Mouse (Mus musculus): ENCODE results near the gene Col1a2.

The Col1a2 gene

DNA sequence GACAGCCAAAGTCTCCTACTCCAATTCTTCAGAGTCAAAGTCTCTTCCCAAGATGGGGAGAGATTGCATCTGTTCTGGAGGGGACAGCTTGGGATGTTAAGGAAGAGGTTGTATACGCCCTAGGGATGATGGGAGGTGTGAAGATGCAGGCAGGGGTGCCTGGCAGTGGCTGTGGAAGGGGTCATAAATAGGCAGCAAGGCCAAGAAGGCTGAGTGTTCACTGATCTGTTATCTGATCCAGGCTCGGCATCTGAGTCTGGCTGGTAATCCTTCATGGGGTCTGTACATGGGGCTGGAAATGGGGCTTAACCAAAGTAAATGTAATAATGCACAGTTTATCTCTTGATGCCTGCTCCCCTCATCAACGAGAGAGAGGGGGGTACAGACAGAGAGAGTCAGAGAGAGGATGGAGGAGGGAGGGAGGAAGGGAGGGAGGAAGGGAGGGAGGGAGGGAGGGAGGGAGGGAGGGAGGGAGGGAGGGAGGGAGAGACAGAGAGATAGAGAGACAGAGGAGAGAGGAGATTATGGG, at the start of gene Col1a2:
TSS of gene Col1a2 (plus strand) at position 212 of the 529 bp plus-strand sequence.
- in situ Hi-C loops (cut with MboI, MseI) = no loop called here

DNA sequence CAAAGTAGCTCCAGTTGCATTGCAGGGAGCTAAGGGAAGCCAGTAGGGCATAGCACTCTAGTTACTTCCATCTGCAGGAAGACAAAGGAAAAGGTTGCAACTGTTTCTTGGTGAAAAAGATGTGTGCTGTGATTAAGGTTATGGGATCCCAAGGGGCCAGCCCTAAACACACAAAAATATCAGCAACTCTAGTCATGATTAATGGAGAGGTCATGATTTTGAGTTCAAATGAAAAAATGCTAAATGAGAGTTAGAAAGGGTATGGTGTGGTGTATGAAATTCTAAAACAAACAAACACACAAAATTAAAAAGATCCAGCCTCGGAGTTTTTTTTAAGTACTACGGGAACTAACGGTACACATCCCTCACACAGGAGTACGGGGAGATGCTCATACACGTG, 49.1 kb upstream of the Col1a2 start:
- in situ Hi-C loops (cut with MboI, MseI) = no loop called here

DNA sequence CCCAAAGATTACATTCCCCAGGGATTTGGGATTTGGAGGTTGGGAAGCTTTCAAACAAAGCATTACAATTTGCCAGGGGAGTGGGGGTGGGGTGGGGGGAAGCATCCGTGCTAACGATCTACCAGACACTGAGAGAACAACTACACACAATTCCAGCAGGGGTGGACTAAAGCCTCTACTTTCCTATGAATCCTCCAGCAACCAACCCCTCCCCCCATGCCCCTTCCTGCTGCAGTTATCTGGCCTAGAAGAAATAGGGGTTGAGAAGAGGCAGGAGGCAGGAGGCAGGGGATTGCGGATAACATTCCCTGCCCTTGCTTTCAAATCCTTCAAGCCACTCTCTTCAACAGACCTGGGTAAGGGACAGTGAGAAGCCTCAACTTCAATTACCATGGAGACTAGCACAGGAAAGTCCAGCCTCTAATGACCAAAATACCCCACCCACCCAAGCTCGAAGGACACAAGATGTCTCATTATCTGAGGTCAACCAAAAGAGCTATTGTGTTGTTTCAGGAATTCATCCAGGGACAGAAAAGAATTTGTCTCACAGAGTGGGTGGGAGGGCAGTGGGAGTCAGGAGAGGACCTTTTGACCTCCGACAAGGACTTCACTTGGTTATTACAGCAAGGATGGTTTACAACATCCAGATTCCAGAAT, 48.5 kb upstream of the Col1a2 start:
- in situ Hi-C loops (cut with MboI, MseI) = no loop called here

DNA sequence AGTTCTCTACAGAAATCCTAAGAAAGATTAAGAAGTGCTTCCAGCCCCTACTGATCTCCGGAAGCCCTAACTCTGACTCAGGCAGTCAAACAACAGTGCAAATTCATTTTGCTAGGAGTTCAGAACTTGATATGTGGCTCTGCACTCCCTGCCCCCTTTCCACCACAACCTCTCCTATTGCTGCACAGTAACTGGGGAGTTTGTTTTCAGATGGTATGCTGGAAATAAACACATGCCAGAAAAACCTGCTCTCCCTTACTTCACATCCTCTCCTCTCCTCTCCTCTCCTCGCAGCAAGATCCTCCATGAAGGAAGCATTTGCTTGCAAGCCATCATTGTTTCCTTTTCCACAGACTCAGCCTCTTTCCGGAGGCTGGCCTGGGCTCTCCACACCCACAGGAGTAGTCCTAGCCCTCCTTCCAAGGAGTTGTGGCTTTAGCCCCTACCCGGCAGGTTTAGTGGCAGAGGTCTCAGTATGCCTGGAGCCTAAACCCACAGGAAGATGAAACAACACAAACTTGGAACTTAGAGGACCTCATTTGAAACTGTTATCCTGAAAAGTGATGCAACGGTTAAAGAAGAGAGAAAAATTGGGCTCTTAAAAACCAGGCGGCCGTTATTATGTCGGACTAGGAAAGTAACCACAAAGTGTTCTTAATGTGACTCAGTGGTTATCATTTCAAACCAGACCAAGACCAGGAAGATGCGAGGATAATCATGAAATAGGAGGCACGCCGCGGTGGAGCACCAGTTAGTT, 47.7 kb upstream of the Col1a2 start:
- in situ Hi-C loops (cut with MboI, MseI) = no loop called here

DNA sequence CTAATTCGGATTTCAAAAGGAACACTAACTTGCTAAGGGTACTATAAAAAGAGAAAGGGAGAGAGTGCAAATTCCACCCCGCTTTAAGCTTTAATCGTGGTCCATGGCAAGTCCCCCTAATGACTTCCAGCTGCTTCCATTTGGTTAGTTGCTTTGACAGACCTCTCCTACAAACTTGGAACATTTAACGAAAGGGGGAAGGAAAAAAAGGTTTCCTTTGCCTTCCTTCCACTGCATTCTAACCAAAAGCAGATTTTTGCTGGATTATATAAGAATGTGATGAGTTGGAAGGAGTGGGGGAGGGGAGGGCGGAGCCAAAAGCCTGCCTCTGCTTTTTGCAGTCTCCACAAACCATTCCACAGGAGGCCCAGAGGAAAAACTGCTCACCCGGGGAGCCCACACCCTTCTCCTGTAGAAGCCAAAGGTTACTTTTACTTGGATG, 47.0 kb upstream of the Col1a2 start:
- in situ Hi-C loops (cut with MboI, MseI) = no loop called here

DNA sequence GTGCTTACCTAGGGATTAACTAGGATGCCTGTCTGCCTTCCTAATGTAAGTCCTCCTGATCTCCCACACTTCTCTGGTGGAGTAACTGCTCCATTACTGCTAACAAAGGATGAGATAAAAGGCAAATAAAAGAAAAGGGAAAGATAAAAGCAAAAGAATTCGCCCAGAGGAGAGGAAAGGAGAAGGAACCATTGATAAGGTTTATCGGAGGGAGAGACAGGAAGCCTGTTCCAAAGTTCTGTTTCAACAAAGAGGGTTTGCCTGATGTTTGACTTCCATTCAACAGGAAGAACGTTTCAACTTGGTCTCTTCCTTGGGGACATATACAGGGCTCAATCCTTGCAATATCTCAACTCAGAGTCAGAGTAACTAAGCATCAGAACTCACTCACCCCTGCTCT, 39.3 kb upstream of the Col1a2 start:
- in situ Hi-C loops (cut with MboI, MseI) = no loop called here

DNA sequence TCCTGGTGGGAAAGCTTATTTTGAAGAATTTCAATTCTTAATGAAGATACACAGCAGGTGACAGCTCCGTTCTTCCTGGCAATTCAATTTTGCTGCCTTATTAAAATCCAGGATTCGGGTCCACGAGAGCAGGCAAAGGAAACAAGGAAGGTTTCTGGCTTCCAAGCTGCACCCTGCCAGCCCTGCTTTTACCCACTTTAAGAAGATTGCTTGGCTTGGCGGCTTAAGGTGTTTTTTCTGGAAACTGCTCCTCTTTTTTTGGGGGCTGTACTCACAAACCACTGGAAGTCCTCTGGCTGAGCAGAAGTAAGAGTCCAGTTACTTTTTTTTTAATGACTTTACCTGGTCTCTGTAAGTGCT, 21.1 kb upstream of the Col1a2 start:
- in situ Hi-C loops (cut with MboI, MseI) = no loop called here

DNA sequence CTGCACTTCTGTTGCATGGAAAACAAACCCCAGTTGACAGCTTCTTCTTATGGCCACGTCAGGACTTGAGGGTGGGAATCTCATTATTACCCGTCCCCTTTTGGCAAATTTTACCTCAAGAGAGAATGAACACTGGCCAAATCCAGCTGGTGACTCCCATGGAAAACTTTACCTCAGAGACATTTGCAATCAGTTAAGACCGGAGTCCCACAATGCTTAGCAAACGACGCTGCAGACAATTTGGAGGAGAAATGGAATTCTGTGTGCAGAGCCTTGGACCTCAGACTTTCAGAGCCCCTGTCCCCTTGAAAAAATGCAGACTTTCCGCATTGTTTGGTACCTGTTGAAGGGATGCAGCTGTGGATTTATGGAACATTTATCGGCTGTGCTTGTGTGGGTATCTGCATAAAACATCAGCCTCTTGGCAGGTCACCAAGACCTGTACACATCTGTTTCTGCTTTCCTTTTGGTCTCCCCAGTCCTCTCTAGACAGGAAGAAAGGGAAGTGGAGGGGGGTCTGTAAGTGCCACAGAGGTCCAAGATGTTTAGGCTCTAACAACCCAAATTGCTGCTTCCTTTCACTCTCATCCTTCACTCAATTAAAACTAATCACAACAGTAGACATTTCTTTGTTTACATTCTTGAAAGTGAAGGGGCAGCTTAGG, 20.5 kb upstream of the Col1a2 start:
- in situ Hi-C loops (cut with MboI, MseI) = no loop called here

DNA sequence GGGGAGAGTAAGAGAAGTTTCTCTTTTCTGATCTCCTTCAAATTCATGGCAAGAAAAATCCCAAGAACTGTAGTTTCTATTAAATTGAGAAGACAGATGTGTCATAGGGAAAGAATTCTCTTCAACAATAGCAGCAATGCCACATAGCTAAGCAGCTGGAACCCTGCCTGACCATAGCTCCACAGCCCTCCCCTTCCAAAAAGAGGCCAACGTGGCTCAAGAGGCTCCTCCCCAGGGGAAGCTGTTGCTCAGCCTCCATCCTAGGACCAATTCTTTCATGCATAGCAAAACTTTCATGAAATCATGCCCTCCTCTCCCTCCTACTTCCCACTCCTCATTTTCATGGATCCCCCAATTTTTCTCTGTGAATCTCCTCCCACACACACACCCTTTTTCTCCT, 16.3 kb upstream of the Col1a2 start:
- in situ Hi-C loops (cut with MboI, MseI) = no loop called here

DNA sequence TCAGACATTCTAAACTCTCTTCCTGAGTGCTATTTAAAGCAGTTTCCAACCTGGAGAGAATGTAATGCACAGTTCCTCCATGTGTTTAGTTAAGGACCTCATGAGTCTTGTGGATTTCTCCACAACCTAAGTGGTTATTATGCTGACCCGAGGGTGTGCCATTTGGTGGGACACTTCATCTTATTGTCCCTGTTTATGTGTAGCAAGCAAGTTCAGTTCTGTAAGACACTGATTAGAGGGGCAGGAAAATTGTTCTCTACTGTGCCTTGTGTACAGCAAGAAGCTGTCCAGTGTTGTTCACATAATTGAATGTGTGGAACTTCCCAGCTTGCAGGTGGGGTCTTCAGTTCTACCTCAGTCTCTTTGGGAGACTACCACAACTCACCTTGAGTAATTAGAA, 15.6 kb upstream of the Col1a2 start:
- in situ Hi-C loops (cut with MboI, MseI) = no loop called here

DNA sequence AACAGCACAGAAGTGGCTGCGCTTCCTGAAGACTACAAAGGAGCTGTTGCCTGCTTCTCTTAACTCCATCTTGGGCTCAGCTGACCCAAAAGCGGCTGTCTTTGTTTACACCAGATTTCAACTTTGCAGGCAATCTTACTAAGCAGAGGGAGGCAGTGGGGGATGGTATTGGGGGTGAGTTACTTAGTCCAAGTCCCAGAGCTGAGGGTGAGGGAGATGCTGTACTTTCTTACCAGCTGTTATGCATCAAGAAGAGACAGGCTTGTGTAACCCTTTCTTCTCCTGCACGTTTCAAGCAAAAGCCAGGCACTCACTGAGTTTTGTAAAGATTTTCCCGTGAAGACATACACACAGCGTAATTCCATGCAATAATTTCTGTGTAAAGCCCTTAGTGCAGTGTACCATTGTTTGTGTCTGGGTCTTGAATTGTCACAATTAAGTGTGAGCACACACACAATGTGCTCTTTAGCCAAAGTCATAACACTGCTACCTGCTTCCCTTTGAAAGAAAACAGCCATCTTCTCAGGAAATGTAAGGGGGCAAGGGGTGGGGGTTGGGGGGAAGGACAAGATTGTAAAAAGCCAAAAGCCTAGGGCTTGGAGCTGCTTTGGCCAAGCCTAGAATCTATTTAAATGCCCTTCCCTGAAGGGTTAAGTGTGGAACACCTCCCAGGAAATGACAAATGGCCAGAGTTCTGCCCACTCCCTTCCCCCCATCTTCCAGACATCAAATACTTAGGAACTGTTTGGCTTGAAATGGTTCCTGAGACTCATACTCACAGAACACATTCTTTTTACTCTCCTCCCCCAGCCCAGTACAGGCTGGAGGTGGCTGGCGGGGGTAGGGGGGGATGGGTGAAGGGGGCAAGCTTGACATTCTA, 15.0 kb upstream of the Col1a2 start:
- in situ Hi-C loops (cut with MboI, MseI) = no loop called here

DNA sequence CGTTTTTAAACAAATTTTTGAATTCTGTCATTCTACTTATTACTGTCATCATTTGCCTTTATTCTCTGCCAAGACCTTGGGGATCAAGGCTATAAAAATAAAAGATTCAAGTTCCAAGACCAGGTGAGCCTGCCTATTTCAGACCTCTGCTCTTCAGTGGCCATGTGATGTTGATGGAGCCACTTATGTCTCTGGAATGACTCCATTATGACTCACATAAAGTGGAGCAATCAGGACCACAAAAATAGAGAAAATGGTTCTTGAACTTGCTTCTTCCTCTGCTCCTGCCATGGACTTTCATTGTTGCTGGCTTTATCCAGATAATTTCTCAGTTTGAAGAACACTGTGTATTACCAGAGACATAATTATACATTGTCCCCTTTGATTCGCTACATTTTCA, 10.9 kb upstream of the Col1a2 start:
- in situ Hi-C loops (cut with MboI, MseI) = no loop called here

DNA sequence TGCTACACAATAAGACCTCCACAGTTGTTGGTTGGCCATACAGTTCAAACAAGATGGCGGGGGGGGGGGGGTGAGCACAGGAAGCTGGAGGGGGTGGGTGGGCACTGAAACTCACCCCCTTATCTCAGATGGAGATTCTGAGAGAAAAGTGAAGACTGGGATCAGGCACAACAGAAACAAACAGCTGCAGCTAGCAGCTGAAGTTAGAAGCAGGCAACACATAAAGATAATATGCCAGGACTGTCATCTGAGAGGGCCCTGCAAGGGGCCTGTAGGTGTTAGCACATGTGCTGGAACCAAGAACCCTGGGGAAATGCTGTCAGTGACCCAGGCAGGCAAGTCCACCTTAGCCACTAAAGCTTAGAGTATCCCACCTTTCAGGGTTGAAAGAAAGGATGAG, 8.2 kb upstream of the Col1a2 start:
- in situ Hi-C loops (cut with MboI, MseI) = no loop called here

DNA sequence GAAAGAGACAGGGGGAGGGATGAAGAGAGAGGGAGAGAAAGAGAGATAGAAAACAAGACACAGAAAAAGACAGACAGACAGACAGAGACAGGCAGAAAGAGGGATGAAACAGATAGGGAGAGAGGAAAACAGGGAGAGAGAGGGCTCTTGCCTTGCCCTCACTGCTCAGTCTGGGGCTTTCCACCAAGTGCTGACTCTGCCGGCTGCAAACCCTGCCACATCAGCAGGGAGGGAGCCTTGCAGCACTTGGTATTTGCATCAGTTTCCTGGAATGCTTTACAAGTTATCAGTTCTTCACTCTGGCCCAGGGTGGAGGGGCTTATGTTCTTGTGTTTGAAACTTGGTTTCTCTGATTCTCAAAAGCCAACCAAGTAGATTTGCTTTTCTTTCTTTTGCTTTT, 1.5 kb upstream of the Col1a2 start:
- in situ Hi-C loops (cut with MboI, MseI) = no loop called here

DNA sequence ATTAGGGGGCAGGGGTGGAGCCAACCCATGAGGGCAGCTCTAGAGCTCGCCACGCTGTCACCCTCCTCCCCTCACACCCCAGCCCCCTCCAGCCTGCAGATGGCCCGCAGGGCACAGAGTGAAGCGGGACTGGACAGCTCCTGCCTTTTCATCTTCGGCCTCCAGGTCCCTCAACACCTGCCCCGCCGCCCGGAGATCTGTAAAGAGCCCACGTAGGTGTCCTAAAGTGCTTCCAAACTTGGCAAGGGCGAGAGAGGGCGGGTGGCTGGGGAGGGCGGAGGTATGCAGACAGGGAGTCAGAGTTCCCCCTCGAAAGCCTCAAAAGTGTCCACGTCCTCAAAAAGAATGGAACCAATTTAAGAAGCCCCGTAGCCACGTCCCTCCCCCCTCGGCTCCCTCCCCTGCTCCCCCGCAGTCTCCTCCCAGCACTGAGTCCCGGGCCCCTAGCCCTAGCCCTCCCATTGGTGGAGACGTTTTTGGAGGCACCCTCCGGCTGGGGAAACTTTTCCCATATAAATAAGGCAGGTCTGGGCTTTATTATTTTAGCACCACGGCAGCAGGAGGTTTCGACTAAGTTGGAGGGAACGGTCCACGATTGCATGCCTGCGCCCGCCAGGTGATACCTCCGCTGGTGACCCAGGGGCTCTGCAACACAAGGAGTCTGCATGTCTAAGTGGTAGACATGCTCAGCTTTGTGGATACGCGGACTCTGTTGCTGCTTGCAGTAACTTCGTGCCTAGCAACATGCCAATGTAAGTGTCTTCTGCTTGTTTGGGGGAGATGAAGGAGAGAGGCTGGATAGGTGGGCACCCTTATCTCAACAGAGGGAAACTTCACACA, 764 bp downstream of the Col1a2 start:
- in situ Hi-C loops (cut with MboI, MseI) = no loop called here

DNA sequence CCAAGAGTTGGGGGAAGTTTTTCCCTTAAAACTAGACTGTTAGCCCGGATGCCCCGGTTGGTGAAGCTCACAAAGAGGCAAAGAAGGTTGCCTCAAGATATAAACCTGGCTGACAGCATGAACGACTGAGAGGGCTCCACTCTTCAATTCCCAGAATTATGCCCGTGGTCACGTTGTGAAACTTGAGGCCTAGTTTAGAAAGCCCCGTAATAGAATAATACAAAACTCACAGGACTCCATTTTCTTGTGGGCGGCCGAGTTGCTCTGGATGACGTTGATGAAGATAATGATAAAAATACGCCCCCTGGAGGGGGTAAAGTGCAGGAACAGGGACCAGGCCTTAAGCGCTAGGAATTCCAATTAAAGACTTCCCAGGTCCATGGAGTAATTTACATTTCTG, 1.5 kb downstream of the Col1a2 start:
- in situ Hi-C loops (cut with MboI, MseI) = no loop called here

DNA sequence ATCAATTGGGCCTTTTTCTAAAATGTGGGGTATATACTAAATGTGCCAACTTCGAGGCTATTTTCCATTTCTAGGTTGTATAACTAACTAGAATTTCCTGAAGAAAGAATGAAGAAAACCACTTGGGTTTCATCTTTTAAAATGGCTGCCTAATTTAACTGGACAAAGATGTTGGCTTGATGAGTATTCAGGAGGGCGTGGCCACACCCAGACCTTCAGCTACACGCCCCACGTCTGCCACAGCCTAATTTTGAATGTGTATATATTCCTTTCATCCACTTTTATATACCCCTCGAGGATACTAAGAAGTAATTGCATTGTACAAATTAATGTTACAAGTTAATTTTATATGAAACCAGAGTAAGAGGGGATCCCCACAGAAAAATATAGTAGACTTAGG, 2.2 kb downstream of the Col1a2 start:
- in situ Hi-C loops (cut with MboI, MseI) = no loop called here

DNA sequence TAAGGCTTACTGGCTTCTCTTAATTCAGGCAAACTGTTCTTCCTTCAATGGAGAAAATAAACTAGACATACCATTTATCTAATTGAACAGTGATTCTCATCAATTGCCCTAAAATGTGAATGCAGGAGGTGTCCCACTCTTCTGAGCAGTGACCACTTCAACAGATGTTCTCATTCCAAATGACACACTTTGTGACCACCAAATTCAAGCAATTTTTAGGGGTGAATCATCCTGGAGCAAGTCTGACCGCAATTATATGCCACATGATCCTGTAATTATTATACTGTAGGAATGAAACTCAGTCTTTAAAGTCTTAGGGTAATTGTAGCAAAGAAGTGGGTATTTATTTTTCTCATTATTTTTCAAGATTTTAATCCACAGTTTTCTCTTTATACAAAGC, 2.7 kb downstream of the Col1a2 start:
- in situ Hi-C loops (cut with MboI, MseI) = no loop called here

DNA sequence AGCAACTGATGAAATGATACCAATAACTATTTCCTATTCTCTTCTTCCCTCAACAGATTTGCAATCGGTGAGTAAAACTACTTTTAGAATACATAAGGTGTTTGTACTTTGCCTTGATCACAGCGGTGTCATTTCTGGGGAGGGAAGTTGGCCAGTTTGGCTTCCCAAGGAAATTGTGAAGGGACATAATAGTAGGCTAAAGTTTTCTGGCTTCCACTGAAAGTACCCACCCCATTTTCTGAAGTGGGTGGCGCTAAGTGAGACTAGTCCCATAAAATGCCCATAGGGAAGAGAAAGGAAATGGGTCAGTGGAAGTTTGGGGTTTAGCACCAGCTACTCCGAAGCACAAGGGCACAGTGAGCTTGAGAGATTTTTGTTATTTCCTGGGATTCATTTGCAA, 3.7 kb downstream of the Col1a2 start:
- in situ Hi-C loops (cut with MboI, MseI) = no loop called here

DNA sequence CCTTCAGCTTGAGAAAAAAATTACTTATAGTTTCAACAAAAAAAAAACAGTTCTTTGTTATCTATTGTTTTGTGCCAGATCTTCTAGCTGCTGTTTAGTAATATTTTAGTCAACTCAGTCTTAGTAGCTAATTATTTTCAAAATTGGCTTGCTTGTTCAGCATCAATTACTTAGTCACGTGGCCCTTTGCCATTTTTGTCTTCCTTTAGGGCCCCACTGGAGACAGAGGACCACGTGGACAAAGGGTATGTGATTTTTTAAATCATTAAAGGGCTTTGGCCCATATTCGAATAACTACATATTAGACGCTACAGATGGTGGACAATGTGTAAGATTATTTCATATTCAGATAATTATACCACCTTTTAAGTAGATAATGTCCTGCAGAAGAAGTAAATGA, 4.8 kb downstream of the Col1a2 start:
- in situ Hi-C loops (cut with MboI, MseI) = no loop called here

DNA sequence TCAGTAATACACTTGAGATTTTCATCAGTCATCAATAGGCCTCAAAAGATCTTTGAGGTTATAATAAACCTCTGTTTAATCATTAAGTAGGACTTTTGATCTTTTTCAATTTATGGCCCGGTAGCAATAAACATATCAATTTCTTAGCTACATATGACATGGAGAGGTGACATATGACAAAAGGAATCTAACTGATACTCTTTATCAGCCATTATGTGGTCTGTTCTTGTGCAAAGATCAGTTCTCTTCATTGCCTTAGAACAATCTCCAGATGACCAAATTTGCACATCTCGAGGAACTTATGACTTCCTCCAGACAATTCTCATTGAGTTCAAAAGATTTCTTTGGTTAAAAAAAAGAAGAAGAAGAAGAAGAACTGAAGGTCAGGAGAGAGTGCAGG, 10.1 kb downstream of the Col1a2 start:
- in situ Hi-C loops (cut with MboI, MseI) = no loop called here
